Mouse (Mus musculus) spleen, postnatal 36 days (tissue): ENCODE measurements at regions not wholly inside any gene's neighbourhood (a gene's known extent, or its start where the extent isn't known, plus 50 kb on each side); places are given as distances from the start of the nearest gene placed in this dataset.
"Not testable (repeated sequence)": the region's sequence is repeated elsewhere in the genome, so short reads cannot be mapped to it uniquely, and the experiment has no call there.

ENCODE experiments used
- DNase-seq, 2 experiments: peaks; one replicate each; pipeline ENCODE4 v3.0.0; 2022; ENCODE audit warnings: low spot score in 2 of 2, mixed read lengths in 1 of 2

DNA sequence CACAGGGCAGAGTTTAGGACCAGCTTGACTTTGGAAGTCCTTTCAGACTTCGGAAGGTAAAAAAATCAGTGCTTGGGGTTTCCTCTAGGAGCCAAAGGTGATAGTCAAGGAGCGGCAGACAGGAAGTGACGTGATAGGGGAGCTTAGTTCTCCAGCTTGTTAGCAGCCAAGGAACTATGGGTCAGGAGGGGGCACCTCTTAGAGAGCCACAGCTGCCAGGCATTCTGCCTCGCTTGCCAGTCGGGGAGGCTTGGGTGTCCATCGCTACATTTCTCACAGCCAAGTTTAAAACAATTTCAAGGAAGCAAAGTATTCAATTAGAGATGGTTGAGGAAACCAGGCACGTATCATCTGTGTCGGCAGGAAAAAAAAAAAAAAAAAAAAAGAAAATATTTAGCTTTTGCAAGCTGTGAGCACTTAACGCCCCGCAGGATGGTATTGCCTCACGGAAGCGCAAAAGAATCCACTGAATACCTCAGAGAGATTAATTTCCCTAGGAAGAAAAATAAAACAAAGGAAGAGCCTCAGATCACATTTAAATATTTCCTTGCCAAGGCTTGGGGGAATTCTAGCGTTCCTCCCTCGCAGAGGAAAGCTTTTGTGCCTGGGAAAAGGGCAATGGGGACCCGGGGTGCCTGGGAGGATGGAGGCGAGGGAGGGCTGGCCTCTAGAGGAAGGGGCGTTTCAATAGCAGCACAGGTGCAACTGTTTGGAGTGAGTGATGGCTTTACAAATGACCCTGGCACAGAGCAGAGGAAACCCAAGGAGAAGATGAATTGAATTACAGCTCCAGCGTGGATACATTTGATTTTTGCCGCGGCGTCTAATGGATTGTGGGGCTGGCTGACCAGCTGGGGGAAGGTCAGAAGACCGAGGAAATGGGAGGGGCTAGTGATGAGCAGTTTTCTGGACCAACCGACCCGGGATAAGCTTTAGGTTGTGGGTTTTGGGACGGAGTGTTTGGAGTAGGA, 261.1 kb upstream of the Nr5a2 start:
- no peak for DNase-seq

DNA sequence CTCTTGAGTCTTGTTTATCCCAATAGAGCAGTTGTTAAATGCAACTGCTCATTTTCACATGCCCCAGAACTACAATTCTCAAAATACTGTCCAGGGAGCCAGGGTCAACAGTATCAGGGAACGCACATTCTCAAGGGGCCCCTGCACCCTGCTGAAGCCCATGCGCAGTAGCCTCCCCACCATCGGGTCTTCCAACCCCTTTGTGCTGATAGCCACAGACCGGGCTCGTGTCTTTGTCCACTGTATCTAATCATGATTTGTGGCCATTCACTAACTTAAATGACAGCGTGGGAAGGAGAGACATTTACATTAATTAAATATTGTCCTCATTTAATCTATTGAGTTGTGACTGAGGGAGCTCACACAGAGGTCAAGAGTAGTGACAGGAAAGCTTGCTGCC, 260.0 kb upstream of the Nr5a2 start:
- DNase-seq = no peak

DNA sequence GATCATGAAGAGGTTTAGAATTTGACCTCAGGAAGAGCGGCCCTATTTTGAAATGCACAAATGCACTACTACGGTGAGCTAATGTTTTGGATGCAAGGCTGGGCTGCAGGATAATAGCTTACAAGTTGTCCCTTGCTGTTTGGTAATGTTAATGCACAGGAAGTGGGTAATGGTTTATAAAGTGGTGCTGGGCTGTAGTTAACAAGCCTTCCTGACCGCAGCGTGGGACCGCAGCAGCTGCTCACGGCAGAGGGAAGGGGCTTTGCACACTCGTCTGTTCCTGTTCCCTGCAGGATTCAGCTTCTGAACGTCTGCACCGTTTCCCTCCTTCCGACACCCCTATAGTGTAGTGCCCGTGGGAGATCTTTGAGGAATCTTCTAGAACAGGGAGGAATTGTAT, 258.4 kb upstream of the Nr5a2 start:
- DNase-seq = no peak

DNA sequence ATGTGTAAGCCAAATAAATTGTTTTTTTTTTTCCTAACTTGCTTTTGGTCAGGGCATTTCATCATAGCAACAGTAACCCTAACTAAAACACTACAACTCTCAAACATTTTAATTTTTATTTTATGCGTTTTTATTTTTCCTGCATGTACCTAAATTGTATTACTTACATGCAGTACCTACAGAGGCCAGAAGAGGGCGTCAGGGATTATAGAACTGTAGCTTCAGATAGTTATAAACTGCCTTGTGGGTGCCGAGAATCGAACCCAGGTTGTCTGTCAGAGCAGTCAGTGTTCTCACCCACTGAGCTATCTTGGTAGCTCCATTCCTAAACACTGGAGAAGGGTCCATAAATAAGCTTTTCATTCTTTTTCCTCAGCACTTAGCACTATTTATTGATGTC, 257.8 kb upstream of the Nr5a2 start:
- DNase-seq = no peak

DNA sequence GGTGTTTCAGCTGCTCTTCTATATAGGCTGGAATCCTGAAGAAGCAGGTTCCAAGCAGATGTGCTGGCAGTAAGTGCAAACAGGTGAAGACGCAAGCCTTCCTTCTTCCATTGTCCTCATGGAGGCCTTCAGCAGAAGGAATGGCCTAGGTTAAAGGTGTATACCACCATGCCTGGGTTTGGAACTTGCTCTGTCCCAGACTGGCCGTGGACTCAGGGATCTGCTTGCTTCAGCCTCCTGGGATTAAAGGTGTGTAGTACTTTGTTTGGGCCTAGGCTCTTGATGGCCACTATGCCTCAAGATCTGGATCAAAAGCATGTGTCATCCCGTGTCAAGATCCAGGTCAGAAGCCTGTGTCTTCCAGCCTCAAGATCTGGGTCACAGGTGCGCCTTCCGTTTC, 257.0 kb upstream of the Nr5a2 start:
- no peak for DNase-seq

DNA sequence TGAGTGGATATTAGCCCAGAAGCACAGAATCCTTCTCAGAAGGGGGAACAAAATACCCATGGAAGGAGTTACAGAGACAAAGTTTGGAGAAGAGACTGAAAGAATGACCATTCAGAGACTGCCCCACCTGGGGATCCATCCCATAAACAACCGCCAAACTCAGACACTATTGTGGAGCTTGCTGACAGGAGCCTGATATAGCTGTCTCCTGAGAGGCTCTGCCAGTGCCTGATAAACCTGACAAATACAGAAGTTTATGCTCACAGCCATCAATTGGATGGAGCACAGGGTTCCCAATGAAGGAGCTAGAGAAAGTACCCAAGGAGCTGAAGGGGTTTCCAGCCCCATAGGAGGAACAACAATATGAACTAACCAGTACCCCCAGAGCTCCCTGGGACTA, 254.1 kb upstream of the Nr5a2 start:
- not testable (repeated sequence) for DNase-seq

DNA sequence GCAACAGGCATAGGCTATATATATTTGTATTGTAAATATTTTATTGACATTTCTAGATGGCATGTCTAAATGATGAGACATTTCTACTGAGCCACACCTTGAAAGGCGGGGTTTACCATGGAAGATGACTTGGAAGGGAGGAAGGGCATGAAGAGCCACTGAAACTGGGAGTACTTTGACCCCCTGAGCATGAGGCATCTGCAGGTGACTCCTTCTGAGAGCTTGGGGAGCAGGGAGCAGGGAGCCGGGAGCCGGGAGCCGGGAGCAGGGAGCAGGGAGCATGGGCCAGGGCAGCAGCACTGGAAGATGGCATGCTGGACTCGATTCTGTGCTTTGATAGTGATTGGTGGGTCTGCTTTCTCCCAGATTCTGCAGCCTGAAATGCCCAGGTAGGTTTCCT, 253.5 kb upstream of the Nr5a2 start:
- DNase-seq = no peak

DNA sequence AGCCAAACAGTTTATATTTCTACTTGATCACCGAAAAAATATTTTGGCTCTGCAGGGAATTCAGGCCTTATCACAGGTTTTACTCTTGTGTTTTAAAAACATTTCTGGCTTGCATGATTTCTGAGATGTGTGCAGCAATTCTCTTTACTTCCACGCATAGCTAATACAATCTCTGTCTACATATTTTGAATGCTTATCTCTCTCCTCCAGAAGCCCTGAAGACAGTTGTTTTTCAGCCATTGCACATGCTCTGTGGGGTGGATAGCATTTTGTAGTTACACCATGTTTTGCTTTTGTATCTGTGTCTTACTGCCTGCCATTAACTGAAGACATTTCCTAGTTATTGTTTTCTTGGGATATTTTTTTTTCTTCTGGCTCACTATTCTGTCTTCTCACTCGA, 252.6 kb upstream of the Nr5a2 start:
- no peak for DNase-seq

DNA sequence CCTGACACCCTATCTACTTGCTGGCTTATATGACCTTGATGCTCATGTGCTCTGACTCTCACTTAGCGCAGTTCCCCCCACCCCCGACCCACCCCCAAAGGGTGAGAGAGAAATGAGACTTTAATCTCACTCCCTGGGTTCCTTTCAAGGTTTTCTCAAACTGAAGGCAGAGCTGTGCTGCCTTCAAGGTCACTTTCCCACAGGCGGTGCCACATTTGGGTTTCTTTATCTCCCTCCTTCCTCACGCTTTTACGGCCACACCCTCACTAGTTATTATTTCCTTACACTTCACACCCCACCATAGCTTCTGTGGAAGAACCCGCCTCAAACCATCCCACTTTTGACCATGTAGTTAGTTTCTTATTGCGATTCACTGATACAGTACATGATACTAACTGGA, 244.1 kb upstream of the Nr5a2 start:
- no peak for DNase-seq

DNA sequence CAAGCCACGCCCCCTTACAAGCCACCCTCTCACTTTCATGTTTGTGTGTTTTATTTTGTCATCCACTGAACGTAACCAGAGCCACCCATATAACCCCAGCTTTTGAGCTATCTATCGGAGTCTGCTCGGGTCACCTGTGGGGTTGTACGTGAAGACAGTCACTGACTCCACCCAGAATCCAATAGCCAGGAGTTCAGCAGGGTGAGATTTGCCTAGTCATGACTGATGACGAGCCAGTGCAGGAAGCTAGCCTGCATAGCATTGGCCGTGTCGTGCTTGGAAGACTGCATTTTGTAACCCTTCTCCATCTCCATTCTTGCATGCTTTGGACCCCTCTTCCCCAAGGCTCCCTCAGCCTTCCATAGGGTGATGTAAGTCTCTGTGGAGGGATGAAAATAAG, 243.3 kb upstream of the Nr5a2 start:
- no peak for DNase-seq

DNA sequence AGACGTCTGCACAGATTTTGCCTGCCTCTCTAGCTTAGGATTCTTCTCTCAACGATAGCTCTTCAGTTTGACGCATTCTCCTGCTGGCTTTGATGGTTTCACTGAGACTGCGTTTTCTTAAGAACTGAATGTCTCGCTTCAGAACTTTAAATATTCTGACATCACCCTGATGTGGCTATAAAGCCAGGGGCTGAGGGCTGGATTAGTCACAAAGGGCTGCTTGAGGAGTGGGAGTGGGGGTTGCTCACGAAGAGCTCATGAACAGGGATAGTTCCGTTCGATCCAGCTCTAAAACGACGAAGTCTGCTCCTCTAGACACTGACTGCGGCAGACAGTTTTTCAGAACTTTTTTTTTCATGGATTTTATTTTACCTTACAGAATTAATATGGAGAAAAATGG, 240.7 kb upstream of the Nr5a2 start:
- no peak for DNase-seq

DNA sequence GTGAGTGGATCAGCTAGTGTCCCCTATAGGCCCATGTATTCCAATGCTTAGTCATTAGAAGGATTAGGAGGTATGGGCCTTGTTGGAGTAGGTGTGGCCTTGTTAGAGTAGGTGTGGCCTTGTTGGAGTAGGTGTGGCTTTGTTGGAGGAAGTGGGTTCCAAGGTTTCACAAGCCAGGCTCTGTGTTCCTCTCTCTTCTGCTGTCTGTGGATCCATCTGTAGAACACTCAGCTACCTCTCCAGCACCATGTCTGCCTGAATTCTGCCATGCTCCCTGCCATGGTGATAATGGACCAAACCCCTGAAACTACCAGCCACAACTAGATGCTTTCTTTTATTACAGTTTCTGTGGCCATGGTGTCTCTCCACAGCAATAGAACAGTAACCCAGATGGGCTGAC, 235.7 kb upstream of the Nr5a2 start:
- DNase-seq = no peak

DNA sequence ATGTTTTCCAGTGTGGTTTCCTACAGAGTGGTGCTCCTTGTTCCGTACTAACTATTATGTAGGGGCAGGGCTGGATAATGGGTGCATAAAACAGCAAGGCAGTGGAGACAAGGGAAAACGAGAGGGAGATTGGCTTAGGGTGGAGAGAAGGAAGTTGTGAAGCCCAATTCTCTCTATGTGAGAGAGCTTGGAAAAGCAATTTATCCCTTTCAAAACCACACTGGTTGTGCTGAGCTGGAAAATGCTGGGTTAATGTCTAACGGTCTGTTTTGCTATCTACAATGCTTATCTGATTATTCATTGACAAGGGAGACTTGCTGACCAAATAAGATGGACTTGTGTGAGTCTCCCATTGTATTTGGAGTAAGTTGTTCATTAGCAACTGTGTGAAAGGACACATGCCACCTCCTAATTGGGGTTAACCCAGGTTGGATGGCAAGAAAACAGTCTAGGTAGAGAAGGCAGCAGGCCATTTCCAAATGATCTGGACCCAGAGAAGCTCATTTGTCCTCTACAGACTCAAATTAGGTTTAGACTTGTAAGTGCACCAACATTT, 234.9 kb upstream of the Nr5a2 start:
- no peak for DNase-seq

DNA sequence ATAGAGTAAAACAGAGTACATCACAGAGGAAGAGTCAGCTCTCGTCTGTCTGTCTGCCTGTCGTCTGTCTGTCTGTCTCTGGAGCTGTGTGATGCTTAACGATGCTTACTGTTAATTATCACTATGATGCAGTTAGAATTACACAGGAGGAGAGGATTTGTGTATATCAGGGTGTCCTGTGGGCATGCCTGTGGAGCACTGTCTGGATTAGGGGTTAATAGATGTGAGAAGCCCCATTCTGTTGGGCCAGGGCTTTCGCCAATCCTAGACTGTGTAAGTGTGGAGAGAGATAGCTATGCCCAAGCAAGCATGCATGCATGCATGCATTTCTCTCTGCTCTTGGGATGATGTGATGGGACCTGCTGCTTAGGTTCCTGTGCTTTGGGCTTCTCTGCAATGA, 218.0 kb upstream of the Nr5a2 start:
- no peak for DNase-seq

DNA sequence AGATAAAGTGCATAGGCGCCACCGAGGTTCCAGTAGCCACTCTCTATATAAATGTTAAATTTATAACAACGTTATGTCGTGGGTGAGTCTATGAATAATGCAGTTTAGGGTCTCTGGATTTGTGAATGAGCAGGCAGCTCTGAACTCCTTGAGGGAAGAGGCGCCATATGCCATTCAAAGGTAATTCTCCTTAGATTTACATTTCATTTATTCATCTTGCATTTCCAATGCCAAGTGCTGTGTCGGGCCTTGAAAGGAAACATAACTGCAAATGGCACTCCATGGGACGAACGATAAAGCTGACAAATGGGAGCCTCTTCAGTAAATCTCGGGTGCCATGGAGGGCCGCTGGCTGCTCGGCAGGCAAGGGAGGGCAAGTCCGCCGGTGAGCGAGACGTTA, 216.4 kb upstream of the Nr5a2 start:
- DNase-seq = no peak

DNA sequence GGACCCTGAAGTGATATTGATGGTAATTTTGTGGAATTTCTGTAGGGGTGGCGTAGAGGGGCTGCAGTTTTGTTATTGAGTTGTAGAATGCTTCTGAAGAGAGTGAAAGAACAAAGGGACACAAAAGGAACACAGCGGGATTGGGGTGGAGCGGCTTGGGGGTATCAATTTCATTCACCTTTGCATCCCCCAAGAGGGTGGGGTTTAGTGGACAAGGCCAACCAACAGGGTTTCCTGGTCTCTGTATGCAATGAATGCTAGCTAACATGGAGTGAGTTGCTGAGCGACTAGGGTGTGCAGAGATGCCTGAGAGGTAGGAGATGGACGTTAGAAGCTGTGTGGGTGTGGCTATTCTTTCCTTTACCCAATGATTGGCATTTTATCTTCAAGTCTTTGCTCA, 213.8 kb upstream of the Nr5a2 start:
- no peak for DNase-seq

DNA sequence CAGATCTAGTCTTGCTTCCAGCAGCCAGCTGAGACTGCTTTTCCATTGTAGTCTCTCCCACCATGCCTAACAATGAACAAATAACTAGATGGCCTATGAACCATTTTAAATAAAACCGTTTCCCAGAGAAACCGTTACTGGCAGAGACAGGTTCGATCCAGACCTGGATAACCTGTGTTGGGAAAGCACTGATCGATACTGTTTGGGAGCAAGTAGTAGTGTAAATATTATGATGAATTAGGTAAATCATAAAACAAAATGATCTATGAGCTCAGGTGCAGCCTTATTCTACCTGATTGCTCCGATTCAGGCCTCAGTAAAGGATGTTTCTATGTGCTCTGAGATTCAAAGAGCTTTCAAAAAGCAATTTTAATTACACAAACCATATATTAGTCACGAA, 211.9 kb upstream of the Nr5a2 start:
- DNase-seq = no peak

DNA sequence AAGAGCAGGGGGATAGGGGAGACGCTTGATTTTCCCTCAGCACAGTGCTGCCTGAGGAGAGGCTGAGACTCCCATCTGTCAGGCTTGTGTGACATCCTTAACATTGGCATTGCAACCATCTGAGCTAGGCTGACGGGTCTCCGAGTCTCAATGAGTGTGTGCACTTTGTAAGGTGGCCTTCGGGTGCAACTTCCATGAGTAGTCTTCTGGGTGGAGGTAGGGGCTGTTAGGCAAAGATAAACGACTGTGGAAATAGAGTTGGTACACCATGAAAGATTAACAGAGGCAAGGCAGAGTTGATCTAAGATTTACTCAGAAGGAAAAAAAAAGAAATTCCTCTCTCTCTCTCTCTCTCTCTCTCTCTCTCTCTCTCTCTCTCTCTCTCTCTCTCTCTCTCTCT, 211.2 kb upstream of the Nr5a2 start:
- DNase-seq = no peak

DNA sequence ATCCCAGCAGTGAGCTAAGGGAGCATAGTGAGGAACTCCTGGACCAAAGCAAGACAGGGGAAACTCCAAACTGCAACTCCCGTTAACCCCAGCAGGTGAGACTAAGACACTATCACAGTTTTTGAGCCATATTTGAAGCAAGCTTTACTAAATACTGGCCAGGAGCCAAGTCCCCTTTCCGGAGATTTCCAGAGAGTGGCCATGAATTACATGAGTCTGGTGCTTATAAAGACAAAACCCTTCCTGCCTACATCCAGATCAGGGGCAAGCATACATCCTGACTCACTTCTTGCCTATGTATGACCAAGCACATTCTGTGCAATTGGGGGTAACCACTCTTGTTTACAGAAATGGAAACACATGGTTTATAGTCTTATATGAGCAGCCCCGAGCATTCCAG, 187.6 kb upstream of the Nr5a2 start:
- no peak for DNase-seq

DNA sequence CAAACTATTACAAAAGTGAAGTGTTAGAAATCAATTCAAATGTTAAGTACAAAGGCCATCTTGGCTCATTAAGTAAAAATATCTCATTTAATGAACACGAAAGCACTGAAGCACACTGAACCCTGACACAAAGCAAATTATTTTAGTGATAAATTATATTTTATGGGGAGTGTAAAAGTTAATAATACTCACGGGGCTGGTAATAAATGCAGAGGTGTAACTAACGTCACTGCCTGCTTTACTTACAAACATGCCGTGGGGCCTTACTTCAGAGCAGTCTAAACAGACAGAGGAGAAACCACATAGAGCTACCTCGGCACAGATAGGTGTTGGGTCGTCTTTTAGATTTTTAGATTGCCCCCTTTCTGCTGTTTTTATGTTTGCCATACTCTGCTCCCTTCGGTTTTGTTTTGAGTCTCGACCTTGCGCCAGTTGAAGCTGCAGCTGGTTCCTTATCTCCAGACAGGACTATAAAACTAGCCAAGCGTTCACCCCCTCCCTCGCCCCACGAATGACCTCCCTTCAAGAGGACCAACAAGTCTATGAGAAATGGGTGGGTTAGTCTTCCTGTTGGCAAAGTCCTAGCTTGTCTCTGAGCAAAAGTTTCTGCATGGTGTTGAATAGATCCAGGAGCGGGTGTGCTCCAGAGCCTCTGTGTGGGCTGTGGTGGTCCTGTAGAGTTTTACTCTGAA, 181.8 kb upstream of the Nr5a2 start:
- DNase-seq = no peak

DNA sequence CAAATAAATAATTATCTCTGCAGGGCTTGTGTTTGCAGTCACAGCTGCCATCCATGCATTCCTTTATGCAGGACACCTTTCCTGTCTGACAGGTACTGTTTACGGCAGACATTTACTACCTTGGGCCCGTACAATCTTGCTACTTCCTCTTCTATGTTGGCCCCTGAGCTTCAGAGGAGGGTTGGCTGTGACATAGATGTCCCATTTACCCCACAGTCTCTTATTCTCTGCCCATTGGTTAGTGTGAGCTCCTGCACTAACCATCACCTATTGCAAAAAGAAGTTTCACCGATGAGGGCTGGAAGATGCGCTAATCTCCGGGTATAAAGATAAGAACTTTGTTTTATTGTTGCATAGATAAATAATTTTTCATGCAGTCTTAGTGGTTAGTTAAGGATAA, 181.1 kb upstream of the Nr5a2 start:
- no peak for DNase-seq

DNA sequence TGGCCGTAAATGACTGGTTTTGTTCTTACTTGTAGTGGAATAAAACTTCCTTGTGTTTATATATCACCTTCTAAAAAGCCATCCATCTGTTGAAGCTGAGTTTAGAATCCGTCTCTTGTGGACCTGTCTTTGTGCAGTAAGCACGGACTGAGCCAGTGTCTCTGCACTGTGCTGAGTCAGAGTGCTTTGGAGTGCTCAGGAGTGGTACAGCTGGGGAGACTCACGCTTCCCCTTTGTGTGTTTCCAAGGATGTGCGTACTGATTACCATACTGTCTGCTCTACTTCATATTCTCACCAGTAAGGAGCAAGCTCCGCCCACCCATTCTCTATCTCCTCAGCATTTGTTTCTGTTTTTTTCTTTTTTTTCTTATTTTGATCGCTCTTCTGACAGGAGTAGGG, 175.9 kb upstream of the Nr5a2 start:
- no peak for DNase-seq

DNA sequence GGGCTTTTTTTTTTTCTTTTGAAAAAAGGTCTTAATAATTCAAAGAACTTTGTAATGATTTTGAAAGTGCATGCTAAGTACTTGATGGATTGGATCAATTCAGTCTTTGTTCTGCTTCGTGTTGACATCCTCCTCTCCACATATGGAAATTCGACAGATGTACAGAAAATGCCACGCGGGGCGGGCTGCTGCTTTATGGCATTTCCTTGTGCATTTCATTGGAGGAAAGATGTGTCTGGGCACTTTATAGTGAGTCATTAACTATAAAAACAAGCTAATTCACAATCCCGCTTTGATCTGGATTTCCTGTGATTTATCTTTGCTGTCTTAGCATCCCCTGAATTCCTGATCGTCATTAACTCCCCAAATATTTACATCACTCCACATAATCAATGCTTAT, 173.5 kb upstream of the Nr5a2 start:
- no peak for DNase-seq
